Mouse (Mus musculus) R1 (cell line): ENCODE results near the gene Gfra1.
A peak's percentile ranks its signal among the peaks of the same experiment; 100 is the strongest.

Experiments used
- DNase-seq: peaks from one replicate; pipeline ENCODE4 v3.0.0-alpha.2; 2018; ENCODE audit warnings: low read depth, low spot score

Gene Gfra1

DNA sequence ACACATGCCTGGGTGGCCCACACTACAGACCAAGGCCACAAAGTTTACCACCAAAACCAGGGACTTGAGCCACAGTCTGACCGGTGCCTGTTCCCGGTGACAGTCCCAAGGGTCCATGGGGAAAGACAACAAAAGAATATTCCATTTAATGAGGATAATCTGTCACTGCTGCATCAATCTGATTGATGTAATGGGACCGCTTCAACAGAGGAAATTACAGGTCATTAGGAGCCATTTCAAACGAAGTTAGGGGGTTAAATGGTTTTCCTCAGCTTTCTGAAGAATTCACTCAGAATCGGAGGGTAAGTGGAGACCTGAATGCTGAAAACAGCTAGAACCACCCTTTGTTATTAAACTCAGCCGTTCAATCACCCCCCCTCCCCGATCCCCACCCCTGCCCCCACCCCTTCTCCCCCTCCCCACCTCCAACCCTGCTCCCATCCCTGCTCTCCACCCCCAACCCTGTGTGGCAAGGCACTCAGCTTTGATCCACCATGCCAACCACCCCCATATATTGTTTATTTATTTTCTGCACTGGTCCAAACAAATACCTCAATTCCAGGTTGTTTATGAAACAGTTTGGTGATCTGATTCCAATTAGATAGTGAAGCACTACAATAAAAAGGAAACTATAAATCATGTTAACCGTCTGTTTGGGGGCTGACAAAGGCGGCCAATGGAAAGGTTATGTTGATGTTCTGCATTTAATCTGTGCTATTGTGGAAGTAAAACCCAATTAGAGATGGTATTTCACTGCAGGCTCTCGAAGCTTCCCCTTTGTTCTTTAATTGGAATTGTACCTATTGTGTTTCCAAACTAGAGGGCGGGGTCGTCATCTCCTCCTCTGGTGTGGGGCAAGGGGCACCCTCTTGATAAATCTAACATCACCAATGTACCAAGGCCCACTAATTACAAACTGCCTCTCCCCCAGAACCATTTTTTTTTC lies 119.9 kb downstream of the Gfra1 start:
- DNase-seq: no peak

DNA sequence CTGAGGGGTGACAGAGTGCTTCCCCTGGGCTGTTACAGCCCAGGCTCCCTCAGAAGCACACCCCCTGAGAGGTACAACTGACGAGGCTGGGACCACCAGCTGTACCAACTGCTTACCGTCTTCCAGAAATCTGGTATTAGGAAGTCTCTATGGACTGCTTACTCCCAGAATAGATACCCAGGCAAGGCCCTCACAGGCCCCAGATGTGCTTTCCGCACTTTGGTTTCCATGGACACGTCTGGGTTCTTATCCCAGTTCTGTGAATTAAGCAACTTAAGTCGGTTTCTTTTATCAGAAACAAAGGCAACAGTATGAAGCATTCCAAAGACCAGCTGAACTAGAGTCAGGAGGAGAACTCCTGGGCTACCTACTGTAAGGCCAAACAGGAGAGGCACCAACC lies 126.4 kb downstream of the Gfra1 start:
- DNase-seq: no peak

DNA sequence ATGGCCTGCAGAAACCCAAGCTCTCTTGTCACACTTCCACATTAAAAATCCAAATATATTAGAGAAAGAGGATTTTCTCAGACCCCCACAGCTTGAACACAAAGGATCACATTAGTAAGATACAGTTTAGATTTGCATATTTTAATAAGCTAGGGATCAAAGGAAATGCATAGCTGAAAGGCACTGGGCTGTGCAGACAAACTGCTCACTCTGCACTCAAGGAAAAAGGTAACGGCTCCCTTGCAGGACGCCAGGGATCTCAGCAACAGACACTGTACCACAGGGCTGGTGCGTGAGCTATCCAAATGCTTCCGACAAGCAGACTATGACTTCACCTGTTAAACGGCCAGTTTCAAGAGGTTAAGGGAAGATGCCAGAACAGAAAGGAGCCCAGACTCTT lies 127.7 kb downstream of the Gfra1 start:
- DNase-seq: no peak

DNA sequence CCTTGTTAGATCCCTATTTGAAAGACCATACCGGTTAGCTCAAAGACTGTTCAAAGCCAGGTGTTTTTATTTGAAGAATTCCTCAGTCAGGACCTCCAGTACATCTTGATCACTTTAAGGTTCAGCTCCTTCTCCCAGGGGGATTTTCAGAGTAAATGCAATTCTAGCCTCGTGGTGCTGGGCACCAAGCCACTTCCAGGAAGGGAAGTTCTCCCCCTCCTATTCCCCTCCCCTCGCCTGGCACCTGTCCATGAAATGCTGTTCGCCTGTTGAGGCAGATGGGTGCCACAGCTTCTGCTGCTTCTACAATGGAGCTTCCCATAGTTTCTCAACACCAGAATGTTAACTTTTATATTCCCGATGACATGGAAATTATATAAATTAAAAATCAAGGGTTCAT lies 139.2 kb downstream of the Gfra1 start:
- no peak for DNase-seq

DNA sequence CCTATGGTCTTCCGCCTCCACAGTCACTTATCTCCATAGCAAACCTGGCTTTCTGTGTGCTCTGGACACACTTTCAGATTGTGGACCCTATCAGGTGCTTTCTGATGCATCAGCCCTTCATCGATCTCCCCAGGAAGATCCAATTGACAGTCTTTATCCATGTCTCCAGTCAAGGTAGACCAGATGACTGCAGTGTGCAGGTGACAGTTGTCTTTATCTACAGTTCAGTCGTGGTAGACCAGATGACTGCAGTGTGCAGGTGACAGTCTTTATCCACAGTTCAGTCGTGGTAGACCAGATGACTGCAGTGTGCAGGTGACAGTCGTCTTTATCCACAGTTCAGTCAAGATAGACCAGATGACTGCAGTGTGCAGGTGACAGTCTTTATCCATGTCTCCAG lies 140.0 kb downstream of the Gfra1 start:
- no peak for DNase-seq

DNA sequence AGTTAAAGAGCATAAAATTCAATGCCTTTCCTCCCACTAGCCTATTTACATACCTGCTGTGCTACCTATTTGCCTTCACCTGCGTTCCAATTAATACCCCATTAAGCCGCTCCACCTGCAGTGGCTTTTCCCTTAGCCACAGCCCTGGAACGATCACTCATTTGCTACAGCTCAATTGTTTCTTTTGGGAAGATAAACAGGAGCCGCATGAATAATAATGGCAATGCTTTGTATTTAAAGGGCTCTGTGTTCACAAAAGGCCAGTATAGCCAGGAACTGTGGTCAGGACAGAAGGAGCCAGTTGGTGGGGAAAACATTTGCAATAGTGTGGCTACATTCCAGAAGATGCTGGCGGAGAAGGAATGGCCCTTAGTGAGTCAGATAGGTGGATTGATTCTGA lies 141.1 kb downstream of the Gfra1 start:
- DNase-seq: peak; percentile 58

DNA sequence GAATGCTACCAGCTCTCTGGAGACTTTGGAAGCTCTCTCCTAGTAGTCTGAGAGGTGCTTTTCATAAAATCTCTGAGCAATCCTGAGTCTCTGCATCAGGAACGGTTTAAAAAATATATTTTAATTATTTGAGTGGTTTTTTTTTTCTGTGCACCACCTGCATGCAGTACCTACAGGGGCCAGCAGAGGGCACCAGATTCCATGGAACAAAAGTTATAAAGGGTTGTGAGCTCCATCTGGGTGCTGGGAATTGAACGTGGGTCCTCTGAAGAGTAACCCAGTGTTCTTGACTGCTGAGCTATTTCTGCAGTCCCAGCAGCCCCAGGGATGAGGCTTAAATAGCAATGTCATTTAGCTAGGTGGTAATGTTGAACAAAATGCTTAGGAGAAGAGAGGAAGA lies 141.9 kb downstream of the Gfra1 start:
- DNase-seq: peak; percentile 23

DNA sequence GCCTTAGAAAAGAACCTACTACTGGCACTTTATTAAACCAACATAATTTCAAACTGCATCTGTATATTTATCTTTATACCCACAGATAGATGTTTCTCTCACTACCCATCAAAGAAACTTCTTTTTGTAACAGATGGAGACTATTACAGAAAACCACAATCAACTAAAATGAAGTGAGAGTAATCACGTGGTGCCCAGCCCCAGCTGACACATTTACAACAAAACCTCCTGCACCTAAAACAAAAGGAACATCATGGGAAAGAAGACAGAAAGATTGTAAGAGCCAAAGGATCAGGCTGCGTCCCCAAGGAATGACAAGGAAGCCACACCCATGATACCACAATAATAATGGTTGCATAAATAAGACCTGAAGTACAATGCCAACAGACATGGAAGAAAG lies 143.2 kb downstream of the Gfra1 start:
- DNase-seq: no peak

DNA sequence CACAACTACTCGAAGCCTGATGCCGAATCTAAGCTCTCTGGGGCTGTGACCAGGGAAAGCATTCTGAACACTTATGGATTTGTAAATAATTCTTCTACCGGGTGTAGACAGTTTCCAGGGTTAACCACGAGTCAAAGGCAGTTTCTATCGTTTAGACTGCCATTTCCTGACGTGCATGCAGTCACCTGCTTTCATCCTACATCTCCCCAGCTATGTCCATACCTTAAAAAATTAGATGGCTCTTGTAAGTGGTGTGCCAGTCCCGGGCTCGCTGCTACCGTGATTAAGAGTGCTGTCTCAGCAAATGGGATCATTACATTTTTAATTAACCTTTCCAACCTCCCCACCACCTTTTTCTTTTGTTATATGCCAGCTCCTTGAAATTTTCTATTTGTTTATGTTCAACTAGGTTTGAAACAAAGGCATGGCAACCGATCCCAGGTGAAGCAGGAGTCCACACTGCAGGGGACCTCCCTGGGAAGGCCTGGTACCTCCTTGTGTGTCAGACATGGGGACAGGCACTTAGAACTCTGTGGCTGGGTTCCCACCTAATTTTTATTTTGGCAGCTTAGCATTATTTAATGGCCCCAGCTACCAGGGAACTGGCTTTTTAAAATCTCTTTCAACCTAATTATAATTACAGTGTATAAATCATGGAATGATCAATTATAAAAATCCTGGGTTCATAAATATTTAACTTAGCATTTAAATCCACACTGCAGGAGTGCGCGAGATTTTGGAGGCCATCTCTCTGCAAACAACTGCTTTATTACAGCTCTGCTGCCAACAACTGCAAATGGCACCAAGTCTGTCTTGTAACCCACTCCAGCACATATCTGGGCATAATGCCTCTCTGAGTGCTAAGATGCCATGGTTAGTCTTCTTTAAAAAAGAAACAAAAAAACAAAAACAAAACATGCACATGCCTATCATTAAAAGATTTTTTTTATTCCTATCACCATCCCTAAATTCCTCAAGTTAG lies 145.1 kb downstream of the Gfra1 start:
- DNase-seq: no peak

DNA sequence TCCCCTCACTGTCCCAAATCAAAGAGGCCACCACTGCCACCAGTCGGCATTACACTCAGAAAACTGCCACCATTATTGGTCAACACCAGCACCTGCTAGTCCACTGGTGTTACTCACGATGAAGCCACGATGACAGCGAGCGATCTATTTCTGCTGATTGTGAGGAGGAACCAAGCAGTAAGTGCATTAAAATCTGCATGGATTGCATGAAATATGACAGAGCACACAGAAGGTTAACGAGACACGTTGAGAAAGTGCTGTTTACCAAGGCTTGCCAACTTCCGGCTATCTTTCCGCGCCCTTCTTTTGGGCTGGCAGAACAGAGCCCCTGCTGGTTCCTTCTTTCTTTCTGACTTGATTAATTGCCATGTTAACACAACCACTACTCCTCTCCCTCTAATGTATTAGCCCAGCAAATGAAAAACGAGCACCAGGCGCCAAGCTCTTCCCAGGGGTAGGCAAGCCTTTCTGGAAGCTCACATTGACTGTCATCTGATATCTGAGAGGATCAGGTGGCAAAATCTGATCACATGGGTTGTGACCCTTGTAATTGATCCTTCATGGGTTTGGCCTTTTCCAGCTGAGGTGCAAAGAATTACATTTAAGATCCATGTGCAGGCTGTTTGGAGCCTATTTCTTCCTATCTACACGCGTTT lies 146.0 kb downstream of the Gfra1 start:
- no peak for DNase-seq

DNA sequence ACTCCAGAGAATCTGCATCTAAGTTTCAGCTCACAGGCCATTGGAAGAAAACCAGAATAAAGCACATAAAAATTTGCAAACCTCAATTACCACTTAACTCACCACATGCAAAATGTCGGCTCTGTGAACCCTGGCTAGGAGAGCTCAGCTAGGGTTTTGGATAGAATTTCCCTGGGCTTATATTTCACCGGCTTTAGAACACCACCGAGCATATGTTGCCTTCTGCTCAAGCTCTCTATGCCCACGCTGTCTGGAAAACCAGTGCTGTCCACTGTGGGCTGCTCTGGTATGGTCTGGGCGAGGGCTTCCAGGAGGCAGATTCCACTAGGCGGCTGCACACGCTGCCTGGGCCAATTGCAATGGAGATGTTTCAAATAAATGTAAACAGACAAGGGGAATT lies 154.6 kb downstream of the Gfra1 start:
- no peak for DNase-seq

DNA sequence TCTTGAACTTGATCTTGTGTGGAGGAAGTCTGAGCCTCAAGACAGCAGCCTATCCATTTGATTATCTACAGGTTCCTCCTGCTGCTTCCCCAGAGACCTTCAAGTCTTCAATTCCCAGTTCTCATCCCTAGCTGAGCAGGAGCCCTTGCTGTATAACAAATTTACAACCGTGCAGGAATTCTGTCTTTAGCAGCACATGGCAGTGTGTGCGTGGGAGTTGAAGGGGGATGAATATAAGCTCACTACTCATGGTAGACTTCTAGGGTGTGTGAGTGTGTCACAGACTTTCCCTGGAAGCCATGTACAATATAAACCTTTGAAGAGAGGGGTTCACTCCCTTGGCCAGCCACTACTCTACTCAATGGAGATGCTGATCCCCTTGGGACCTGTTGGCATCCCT lies 157.8 kb downstream of the Gfra1 start:
- DNase-seq: no peak

DNA sequence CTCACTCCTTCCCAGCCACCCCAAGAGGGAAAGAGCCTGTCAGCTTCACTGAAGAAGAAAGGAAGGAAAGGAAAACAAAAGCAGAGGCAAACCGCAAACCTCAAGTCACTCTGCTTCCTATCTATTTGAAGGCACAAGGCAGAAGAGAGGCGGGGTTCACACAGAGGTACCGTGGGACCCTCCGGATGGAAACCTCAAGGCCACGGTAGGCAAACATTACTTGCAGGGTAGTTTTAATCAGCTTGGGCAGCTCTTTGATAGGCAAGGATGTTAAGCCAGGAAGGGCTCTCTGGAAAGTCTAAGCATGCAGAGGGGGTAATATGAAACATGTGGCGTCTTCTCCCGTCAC lies 158.9 kb downstream of the Gfra1 start:
- no peak for DNase-seq

DNA sequence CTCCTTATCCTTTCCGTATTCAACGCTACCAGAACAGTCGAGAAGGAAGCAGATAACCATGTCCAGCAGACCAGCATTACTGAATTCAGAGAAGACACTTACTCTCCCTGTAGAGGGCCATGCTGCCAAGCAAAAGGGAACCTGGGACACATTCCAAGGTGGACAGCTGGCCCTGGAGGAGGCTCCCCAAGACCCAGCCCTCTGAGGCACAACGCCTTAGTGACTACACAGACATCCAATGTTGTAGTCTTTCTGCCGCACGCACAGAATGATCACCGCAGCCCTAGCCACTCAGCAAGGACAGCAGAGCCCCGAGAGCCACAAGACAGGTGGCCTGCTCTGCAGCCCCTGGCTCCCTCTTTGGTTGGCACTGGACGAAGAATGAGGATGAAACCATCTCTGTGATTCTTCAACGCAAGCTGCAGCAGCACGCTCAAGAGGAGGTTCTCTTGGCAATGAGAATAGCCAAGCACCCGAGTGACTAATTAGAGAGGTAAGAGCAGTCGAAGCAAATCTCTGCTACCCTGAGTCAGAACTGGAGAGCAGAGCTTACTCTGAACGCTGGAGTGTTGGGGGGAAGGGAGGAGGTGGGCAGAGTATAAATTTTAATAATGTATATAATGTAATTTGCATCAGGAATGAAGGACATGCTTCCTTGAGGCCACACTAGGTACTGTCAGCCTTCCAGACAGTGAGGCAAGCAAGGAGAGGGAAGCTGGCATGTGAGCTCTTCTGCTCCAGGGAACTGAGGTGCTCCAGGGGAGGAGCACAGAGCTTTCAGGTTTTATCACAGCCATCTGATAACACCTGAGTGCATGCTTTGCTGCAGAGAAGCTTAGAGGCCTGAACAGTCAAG lies 159.5 kb downstream of the Gfra1 start:
- DNase-seq: no peak

DNA sequence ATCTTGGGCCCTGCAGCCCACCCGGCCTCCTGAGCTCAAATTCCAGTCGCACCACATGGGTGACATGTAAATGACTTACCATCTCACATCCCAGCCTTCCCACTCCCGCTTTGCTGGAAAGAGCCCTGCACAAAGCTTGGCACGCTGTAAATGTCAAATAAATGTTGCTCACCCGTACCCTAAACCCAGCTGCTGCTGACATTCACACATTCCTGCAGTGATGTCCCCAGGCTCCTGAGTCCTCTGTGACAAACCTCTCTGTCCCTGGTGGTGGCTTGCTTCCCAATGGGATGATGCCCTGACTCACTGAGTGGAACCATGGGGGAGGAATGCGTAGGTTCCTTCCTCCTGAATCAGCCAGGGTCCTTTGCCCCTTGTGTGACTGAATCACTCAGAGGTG lies 167.6 kb downstream of the Gfra1 start:
- no peak for DNase-seq

DNA sequence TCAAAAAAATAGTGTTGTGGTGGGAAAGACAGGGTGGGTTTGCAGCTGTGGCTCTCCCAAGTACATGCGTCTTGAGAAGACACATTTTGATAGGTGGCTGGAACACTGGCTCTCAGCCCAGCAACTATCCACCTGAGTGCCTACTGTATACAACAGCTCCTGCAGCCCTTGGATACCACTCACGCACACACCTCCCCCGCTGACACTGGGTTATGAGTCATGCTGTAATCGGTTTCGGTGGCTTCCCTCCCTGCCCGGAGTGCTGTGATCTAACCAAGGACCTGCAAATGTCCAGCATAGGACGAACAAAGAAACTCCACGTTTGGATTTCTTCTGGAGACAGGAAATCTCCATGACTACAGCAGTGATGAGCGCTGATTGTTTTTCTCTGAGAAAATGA lies 180.4 kb downstream of the Gfra1 start:
- peak; percentile 25 for DNase-seq

DNA sequence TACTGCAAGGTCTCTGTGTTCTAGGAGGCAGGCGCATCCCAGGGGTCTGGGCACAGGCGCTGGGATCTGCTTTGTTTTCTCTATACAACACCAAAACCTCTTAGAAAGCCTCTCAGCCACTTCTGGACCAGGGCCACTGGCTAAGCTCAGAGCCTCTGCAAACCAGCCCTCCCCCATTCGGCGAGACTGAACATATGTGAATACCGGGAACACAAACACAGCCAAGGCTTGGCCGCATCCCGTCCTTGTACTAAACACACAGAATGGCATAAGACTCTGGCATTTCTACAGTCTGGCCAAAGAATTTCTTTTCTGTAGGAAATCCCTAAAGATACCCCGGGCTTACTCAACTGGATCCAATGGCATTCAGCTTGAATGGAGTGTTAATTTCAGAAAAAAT lies 183.9 kb downstream of the Gfra1 start:
- no peak for DNase-seq

DNA sequence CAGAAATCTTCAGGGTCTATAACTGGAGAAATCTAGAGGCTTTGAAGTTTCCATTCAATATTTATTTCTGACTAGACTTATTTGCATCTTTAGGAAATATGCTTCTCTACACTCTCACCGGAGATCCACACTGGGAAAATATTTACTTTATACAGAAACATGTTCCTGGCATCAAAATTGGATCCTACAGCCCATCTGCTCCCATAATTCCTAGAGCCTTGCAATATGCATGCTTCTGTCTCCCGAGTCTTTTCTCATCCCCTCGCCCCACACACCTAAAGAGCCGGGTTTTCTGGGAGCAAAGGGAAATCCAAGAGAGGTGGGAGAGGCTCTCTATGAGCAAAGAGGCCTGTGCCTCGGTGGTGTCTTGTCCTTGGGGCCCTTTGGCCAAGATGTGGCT lies 184.9 kb downstream of the Gfra1 start:
- no peak for DNase-seq

DNA sequence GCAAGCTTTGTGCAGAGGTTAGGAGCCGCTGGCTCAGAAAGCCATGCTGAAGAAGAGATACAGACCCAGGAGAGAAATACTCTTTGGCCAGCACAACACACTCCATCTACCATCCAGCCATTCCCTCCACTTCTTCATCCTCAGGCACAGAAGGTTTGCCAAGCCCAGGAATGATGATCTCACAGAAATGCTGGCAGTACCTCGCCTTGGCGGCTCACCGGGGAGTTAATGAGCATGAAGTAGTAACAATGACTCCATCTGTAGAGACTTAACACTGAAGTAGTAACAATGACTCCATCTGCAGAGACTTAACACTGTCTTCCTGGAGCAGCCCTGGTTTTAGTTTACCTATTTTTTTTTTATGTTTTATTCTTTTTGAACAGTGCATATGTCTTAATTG lies 187.2 kb downstream of the Gfra1 start:
- peak; percentile 7 for DNase-seq

DNA sequence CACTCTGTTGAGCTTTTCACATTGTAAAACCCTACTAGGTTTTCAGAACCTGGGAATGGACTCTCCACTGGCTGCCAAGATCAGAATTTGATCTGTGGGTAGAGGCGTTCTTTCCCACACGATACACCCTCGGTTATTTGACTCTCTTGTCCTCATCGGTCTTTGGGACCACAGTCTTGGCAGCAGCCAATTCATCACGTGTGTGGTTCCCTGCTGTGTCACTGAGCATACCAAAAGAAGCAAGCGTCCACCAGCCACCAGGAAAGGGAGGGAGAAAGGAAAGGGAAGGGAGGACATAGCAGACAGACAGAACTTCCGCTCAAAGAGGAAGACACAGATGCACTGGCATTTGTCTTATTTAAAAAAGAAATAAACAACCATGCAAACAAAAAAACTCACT lies 189.1 kb downstream of the Gfra1 start:
- peak; percentile 57 for DNase-seq

DNA sequence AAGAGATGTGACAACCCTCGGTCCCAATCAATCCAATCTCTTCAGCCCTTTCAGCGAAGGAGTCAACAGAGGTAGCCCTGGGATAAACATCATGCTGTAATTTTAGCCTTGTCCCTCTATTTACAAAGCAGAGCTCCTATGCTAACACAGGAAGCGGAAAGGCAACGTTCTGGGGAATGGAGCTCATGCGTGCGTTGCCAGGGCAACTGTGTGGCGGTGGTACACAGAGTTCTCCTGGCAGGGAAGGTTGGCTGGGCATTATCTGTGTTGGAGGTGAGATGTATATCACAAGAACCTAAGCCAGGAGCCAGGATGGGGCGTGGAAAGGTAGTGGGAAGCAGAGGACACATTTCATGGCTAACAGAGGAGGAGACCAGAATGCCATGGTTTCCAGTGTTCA lies 194.8 kb downstream of the Gfra1 start:
- peak; percentile 14 for DNase-seq
